Comparison of ENCODE assay signal across 7 mouse cellular contexts in the genomic region with DNA sequence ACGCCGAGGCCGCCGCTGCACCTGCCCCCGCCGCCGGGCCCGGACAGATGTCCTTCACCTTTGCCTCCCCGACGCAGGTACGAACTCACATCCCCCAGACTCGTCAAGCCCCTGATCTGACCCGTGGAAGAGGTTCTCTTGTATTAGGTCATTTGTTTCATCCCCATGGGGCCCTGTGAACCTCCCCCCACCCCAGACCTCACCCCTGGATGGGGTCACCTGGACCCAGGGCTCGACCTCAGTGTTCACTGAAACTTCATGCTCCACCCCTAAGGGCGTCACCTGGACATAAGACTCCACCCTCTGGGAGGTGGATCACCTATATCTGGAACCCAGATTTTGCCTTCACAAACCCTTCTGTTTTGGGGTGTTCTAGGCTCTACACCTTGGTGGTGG. TPM values are rescaled to one million over a fixed set of nuclear protein-coding genes. Genes with fewer than 3 reads are reported as not detected.
DNase-seq lines count a peak whose midpoint lies in the region; ATAC-seq and TF ChIP-seq lines count a peak whose summit lies in the region.

No protein-coding gene starts in this region.

- H3K9ac ChIP-seq in forebrain, embryonic 15.5 days (replicated peaks): peak overlapping the region; percentile 87
- H3K9ac ChIP-seq in limb, embryonic 14.5 days (ENCODE audit: low read depth, low read length, severe bottlenecking): peak overlapping the region; percentile 88

- TF ChIP-seq CTCF in testis, adult 2 months (IDR thresholded peaks at IDR 0.05; ENCODE audit: control insufficient read depth, insufficient read depth, insufficient replicate concordance, low read depth, low read length): no peak
- peak; percentile 4; the same call in 1 of the 2 replicates for TF ChIP-seq CTCF in small intestine, adult 2 months (IDR thresholded peaks at IDR 0.05; ENCODE audit: extremely low read depth, insufficient read length, insufficient replicate concordance, low read depth, low read length)

- no peaks in the 10 kb centered on the region for H3K9me3 ChIP-seq in forebrain, embryonic 15.5 days
- no peaks in the 10 kb centered on the region for H3K9me3 ChIP-seq in limb, embryonic 14.5 days (ENCODE audit: control insufficient read depth, low read length)

- H3K36me3 ChIP-seq in testis, adult 2 months (ENCODE audit: control insufficient read depth, insufficient read depth, low read length): peaks cover 4% of the 10 kb centered on the region; the same call in 1 of the 2 replicates
- H3K36me3 ChIP-seq in forebrain, embryonic 15.5 days: peaks cover 17% of the 10 kb centered on the region
- peaks cover 33% of the 10 kb centered on the region for H3K36me3 ChIP-seq in limb, embryonic 14.5 days (ENCODE audit: control insufficient read depth, insufficient read depth, low read length)
- peaks cover 25% of the 10 kb centered on the region for H3K36me3 ChIP-seq in small intestine, adult 2 months (ENCODE audit: control insufficient read depth, insufficient read depth, low read length)

- H3K27me3 ChIP-seq in testis, adult 2 months (ENCODE audit: control insufficient read depth, insufficient read depth, low read length): no peaks in the 10 kb centered on the region
- no peaks in the 10 kb centered on the region for H3K27me3 ChIP-seq in forebrain, embryonic 15.5 days
- H3K27me3 ChIP-seq in limb, embryonic 14.5 days (ENCODE audit: control insufficient read depth, insufficient read depth, low read length): no peaks in the 10 kb centered on the region
- H3K27me3 ChIP-seq in small intestine, adult 2 months (ENCODE audit: control insufficient read depth, insufficient read depth, low read length): peaks cover 10% of the 10 kb centered on the region

- H3K4me1 ChIP-seq in testis, adult 2 months (ENCODE audit: control insufficient read depth, insufficient read depth, low read length): peaks cover 44% of the 10 kb centered on the region
- H3K4me1 ChIP-seq in forebrain, embryonic 15.5 days: peaks cover 61% of the 10 kb centered on the region
- H3K4me1 ChIP-seq in limb, embryonic 14.5 days (ENCODE audit: control insufficient read depth, insufficient read depth, low read length): peaks cover 21% of the 10 kb centered on the region; the same call in 1 of the 2 replicates
- peaks cover 42% of the 10 kb centered on the region for H3K4me1 ChIP-seq in small intestine, adult 2 months (ENCODE audit: control insufficient read depth, insufficient read depth, insufficient read length, low read length)

- 0% methylated on average over 15 of the region's 15 CpGs for WGBS in forebrain, embryonic 15.5 days
- WGBS in limb, embryonic 14.5 days: under 1% methylated on average over 15 of the region's 15 CpGs
- 1% methylated on average over 15 of the region's 15 CpGs for WGBS in small intestine, adult 2 months

- no peak for DNase-seq in testis, postnatal 10 days (ENCODE audit: low spot score)
- no peak for DNase-seq in limb, embryonic 14.5 days (ENCODE audit: low spot score)
- DNase-seq in thymus, postnatal 10 days (ENCODE audit: low spot score in 2 of 2): no peak

- H3K4me3 ChIP-seq in testis, adult 2 months (ENCODE audit: control insufficient read depth, low read depth, low read length): peak overlapping the region; percentile 81
- H3K4me3 ChIP-seq in forebrain, embryonic 15.5 days: peak overlapping the region; percentile 81
- H3K4me3 ChIP-seq in limb, embryonic 14.5 days (replicated peaks; ENCODE audit: low read length): peak overlapping the region; percentile 83
- H3K4me3 ChIP-seq in small intestine, adult 2 months (ENCODE audit: low read depth, low read length): peak overlapping the region; percentile 86

- peak overlapping the region; percentile 46 for H3K27ac ChIP-seq in testis, adult 2 months (ENCODE audit: control insufficient read depth, insufficient read depth, low read depth, low read length)
- peak overlapping the region; percentile 87 for H3K27ac ChIP-seq in forebrain, embryonic 15.5 days (replicated peaks)
- H3K27ac ChIP-seq in limb, embryonic 14.5 days (replicated peaks; ENCODE audit: low read depth, low read length): peak overlapping the region; percentile 56
- peak overlapping the region; percentile 96 for H3K27ac ChIP-seq in small intestine, adult 2 months (ENCODE audit: insufficient read depth, low read depth, low read length)

- TF ChIP-seq POLR2A in testis, adult 2 months (IDR thresholded peaks at IDR 0.05; ENCODE audit: control insufficient read depth, low read depth, low read length): no peak
- no peak for TF ChIP-seq POLR2A in limb, embryonic 14.5 days (IDR thresholded peaks at IDR 0.05; ENCODE audit: borderline replicate concordance, extremely low read depth, insufficient read depth, insufficient read length)
- peak; percentile 32; the same call in 1 of the 2 replicates for TF ChIP-seq POLR2A in small intestine, adult 2 months (IDR thresholded peaks at IDR 0.05; ENCODE audit: low read depth, low read length)

- ATAC-seq in forebrain, embryonic 15.5 days (replicated peaks): no peak
- ATAC-seq in limb, embryonic 14.5 days (ENCODE audit: low FRiP score, low read depth): no peak
- no peak for ATAC-seq in CD4-positive, CD25-positive, alpha-beta regulatory T cell, adult 4 months

- peak overlapping the region; percentile 91 for H3K4me2 ChIP-seq in forebrain, embryonic 15.5 days (replicated peaks)
- peak overlapping the region; percentile 92 for H3K4me2 ChIP-seq in limb, embryonic 14.5 days (replicated peaks; ENCODE audit: low read depth, low read length, severe bottlenecking)

RNA-seq across cellular contexts. Expression of a gene that starts 1.9 kb away (rescaled TPM):
- polyA plus RNA-seq in testis, adult 2 months (2012; rRNA removed): 3.8 and 5.1 TPM in 2 replicates
- 29.7 and 39.5 TPM in 2 replicates for polyA plus RNA-seq in forebrain, embryonic 15.5 days (2015; fragmentation: Nextera tagmentation; extraction: Ambion mirVana)
- polyA plus RNA-seq in limb, embryonic 14.5 days (2012; rRNA removed): 28.9 and 36.0 TPM in 2 replicates
- 7.5 and 9.3 TPM in 2 replicates for polyA plus RNA-seq in limb, embryonic 14.5 days (2014; fragmentation: Nextera tagmentation; extraction: Ambion mirVana)
- polyA plus RNA-seq in small intestine, adult 2 months (2012; rRNA removed): 3.7 and 6.6 TPM in 2 replicates
- 1 to 10 TPM; 1.3 to 1.4 TPM for polyA plus RNA-seq in CD4-positive, CD25-positive, alpha-beta regulatory T cell, adult 4 months (2017; shearing (Covaris generic))

RNA-seq across cellular contexts. Expression of a gene that starts 4.1 kb away (rescaled TPM):
- 241 and 347 TPM in 2 replicates for polyA plus RNA-seq in testis, adult 2 months (2012; rRNA removed)
- 437 and 444 TPM in 2 replicates for polyA plus RNA-seq in forebrain, embryonic 15.5 days (2015; fragmentation: Nextera tagmentation; extraction: Ambion mirVana)
- 449 and 577 TPM in 2 replicates for polyA plus RNA-seq in limb, embryonic 14.5 days (2012; rRNA removed)
- 477 TPM in 2 replicates for polyA plus RNA-seq in limb, embryonic 14.5 days (2014; fragmentation: Nextera tagmentation; extraction: Ambion mirVana)
- polyA plus RNA-seq in small intestine, adult 2 months (2012; rRNA removed): 2,309 and 4,813 TPM in 2 replicates
- 100 to 1,000 TPM; 303 to 370 TPM for polyA plus RNA-seq in CD4-positive, CD25-positive, alpha-beta regulatory T cell, adult 4 months (2017; shearing (Covaris generic))

RNA-seq across cellular contexts. Expression of a gene that starts 5.5 kb away (rescaled TPM):
- polyA plus RNA-seq in testis, adult 2 months (2012; rRNA removed): 70.1 and 79.2 TPM in 2 replicates
- polyA plus RNA-seq in forebrain, embryonic 15.5 days (2015; fragmentation: Nextera tagmentation; extraction: Ambion mirVana): 33.0 and 34.9 TPM in 2 replicates
- polyA plus RNA-seq in limb, embryonic 14.5 days (2012; rRNA removed): 108 and 161 TPM in 2 replicates
- 33.4 and 39.6 TPM in 2 replicates for polyA plus RNA-seq in limb, embryonic 14.5 days (2014; fragmentation: Nextera tagmentation; extraction: Ambion mirVana)
- 151 and 372 TPM in 2 replicates for polyA plus RNA-seq in small intestine, adult 2 months (2012; rRNA removed)
- 1 to 10 TPM; 4.6 to 8.2 TPM for polyA plus RNA-seq in CD4-positive, CD25-positive, alpha-beta regulatory T cell, adult 4 months (2017; shearing (Covaris generic))

RNA-seq across cellular contexts. Expression of a gene that starts 23.3 kb away (rescaled TPM):
- polyA plus RNA-seq in testis, adult 2 months (2012; rRNA removed): 105 and 127 TPM in 2 replicates
- 350 and 358 TPM in 2 replicates for polyA plus RNA-seq in forebrain, embryonic 15.5 days (2015; fragmentation: Nextera tagmentation; extraction: Ambion mirVana)
- polyA plus RNA-seq in limb, embryonic 14.5 days (2012; rRNA removed): 286 and 289 TPM in 2 replicates
- 101 and 106 TPM in 2 replicates for polyA plus RNA-seq in limb, embryonic 14.5 days (2014; fragmentation: Nextera tagmentation; extraction: Ambion mirVana)
- polyA plus RNA-seq in small intestine, adult 2 months (2012; rRNA removed): 18.5 and 48.0 TPM in 2 replicates
- 100 to 1,000 TPM; 124 to 272 TPM for polyA plus RNA-seq in CD4-positive, CD25-positive, alpha-beta regulatory T cell, adult 4 months (2017; shearing (Covaris generic))

RNA-seq across cellular contexts. Expression of a gene that starts 26.9 kb away (rescaled TPM):
- 215 and 222 TPM in 2 replicates for polyA plus RNA-seq in testis, adult 2 months (2012; rRNA removed)
- polyA plus RNA-seq in forebrain, embryonic 15.5 days (2015; fragmentation: Nextera tagmentation; extraction: Ambion mirVana): 20.3 and 21.5 TPM in 2 replicates
- 133 and 147 TPM in 2 replicates for polyA plus RNA-seq in limb, embryonic 14.5 days (2012; rRNA removed)
- 30.1 and 32.4 TPM in 2 replicates for polyA plus RNA-seq in limb, embryonic 14.5 days (2014; fragmentation: Nextera tagmentation; extraction: Ambion mirVana)
- polyA plus RNA-seq in small intestine, adult 2 months (2012; rRNA removed): 77.5 and 124 TPM in 2 replicates
- polyA plus RNA-seq in CD4-positive, CD25-positive, alpha-beta regulatory T cell, adult 4 months (2017; shearing (Covaris generic)): 10 to 100 TPM; 19.2 to 30.7 TPM

Comparison
In these comparisons a context has a peak if more than half of its experiments do, and no peak if none do; other contexts are left out.
1. H3K27ac ChIP-seq: peak in every context shown above with its lines; median percentile 96 in small intestine, adult 2 months; 87 in forebrain, embryonic 15.5 days; 56 in limb, embryonic 14.5 days; 46 in testis, adult 2 months.